Mouse (Mus musculus) adrenal gland, postnatal 14 days (tissue): ENCODE results near the gene Mlip. TPM values are rescaled to one million over a fixed set of nuclear protein-coding genes. Genes with fewer than 3 reads are reported as not detected.

Experiments used
- DNase-seq: peaks from one replicate; pipeline ENCODE4 v3.0.0; 2021; ENCODE audit warnings: mixed read lengths
- total RNA-seq: library from RNA; stranded (reverse); gene quantifications from 2 replicates; pipeline ENCODE4 v1.2.3, GENCODE M21; 2021

The Mlip gene
- total RNA-seq, 1 experiment from 2014 or later = 1.0 TPM

GRCm38 (mm10) chr9:77347704-77348103 lies 5.1 kb downstream of the Mlip start:
- no peak for DNase-seq

GRCm38 (mm10) chr9:77344318-77344717 lies 8.5 kb downstream of the Mlip start:
- DNase-seq = peak; percentile 38

GRCm38 (mm10) chr9:77340159-77340862 lies 12.5 kb downstream of the Mlip start:
- no peak for DNase-seq

- no peak for DNase-seq
Observed at GRCm38 (mm10) chr9:77339571-77340148, 13.1 kb downstream of the Mlip start.

GRCm38 (mm10) chr9:77335370-77335769 lies 17.4 kb downstream of the Mlip start:
- DNase-seq = no peak

- peak; percentile 6 for DNase-seq
Observed at GRCm38 (mm10) chr9:77318346-77318745, 34.4 kb downstream of the Mlip start.

GRCm38 (mm10) chr9:77310548-77310947 lies 42.2 kb downstream of the Mlip start:
- DNase-seq = no peak

- no peak for DNase-seq
Observed at GRCm38 (mm10) chr9:77305417-77305816, 47.4 kb downstream of the Mlip start.

GRCm38 (mm10) chr9:77302340-77302739 lies 50.4 kb downstream of the Mlip start:
- no peak for DNase-seq

GRCm38 (mm10) chr9:77287958-77288357 lies 64.8 kb downstream of the Mlip start:
- DNase-seq = no peak

- DNase-seq = no peak
Observed at GRCm38 (mm10) chr9:77279371-77279770, 73.4 kb downstream of the Mlip start.

GRCm38 (mm10) chr9:77278055-77278454 lies 74.7 kb downstream of the Mlip start:
- no peak for DNase-seq

GRCm38 (mm10) chr9:77277270-77277669 lies 75.5 kb downstream of the Mlip start:
- DNase-seq = no peak

- DNase-seq = peak; percentile 6
Observed at GRCm38 (mm10) chr9:77276451-77277154, 76.2 kb downstream of the Mlip start.

- no peak for DNase-seq
Observed at GRCm38 (mm10) chr9:77272727-77273126, 80.0 kb downstream of the Mlip start.

GRCm38 (mm10) chr9:77265268-77266017 lies 87.3 kb downstream of the Mlip start:
- no peak for DNase-seq

GRCm38 (mm10) chr9:77259052-77259451 lies 93.7 kb downstream of the Mlip start:
- DNase-seq = no peak

GRCm38 (mm10) chr9:77258265-77258664 lies 94.5 kb downstream of the Mlip start:
- no peak for DNase-seq

- no peak for DNase-seq
Observed at GRCm38 (mm10) chr9:77254514-77254913, 98.3 kb downstream of the Mlip start.

GRCm38 (mm10) chr9:77252761-77253160 lies 100.0 kb downstream of the Mlip start:
- no peak for DNase-seq

GRCm38 (mm10) chr9:77252134-77252533 lies 100.6 kb downstream of the Mlip start:
- DNase-seq = no peak

GRCm38 (mm10) chr9:77251511-77252112 lies 101.2 kb downstream of the Mlip start:
- DNase-seq = no peak
